Mouse (Mus musculus) hindbrain, postnatal 0 days (tissue): ENCODE results near the gene Gpr158. TPM values are rescaled to one million over a fixed set of nuclear protein-coding genes. Genes with fewer than 3 reads are reported as not detected.
"Not testable (repeated sequence)": the region's sequence is repeated elsewhere in the genome, so short reads cannot be mapped to it uniquely, and the experiment has no call there.

Source experiments
- ATAC-seq: fragments of 200-750 bp; cut with Nextera tagmentation; 2 replicates; pipeline ENCODE4 v1.8.0; 2017; ENCODE audit warnings: mild to moderate bottlenecking, moderate TSS enrichment, moderate library complexity
- DNase-seq: peaks from one replicate; pipeline ENCODE4 v3.0.0-alpha.2; 2015; ENCODE audit warnings: low spot score
- H3K27ac ChIP-seq: fragments of 300-500 bp; sonication (generic); 2 replicates; pipeline ENCODE4 v1.5.1; 2014; ENCODE audit warnings: mild to moderate bottlenecking
- H3K27me3 ChIP-seq: fragments of 300-500 bp; sonication (generic); 2 replicates; pipeline ENCODE4 v1.6.1; 2014; ENCODE audit warnings: low read length, mixed read lengths; ENCODE audit not compliant: insufficient read depth
- H3K36me3 ChIP-seq: fragments of 300-500 bp; sonication (generic); 2 replicates; pipeline ENCODE4 v1.6.1; 2014; ENCODE audit warnings: low read length, mixed read lengths; ENCODE audit not compliant: insufficient read depth
- H3K4me1 ChIP-seq: fragments of 300-500 bp; sonication (generic); 2 replicates; pipeline ENCODE4 v1.6.1; 2014; ENCODE audit warnings: antibody characterized with exemption, low read length, mixed read lengths; ENCODE audit not compliant: insufficient read depth
- H3K4me2 ChIP-seq: fragments of 300-500 bp; sonication (generic); 2 replicates; pipeline ENCODE4 v1.6.1; 2014; ENCODE audit warnings: low read depth, mild to moderate bottlenecking, low read length, moderate library complexity, mixed read lengths
- H3K4me3 ChIP-seq: fragments of 300-500 bp; sonication (generic); 2 replicates; pipeline ENCODE4 v1.5.1; 2014; ENCODE audit warnings: low read length
- H3K9ac ChIP-seq: fragments of 300-500 bp; sonication (generic); replicated peaks from 2 replicates; pipeline ENCODE4 v1.6.1; 2014; ENCODE audit warnings: mild to moderate bottlenecking, low read length, moderate library complexity, mixed read lengths
- H3K9me3 ChIP-seq: fragments of 300-500 bp; sonication (generic); 2 replicates; pipeline ENCODE4 v1.6.1; 2016; ENCODE audit warnings: low read length, mixed read lengths
- CTCF ChIP-seq: IDR thresholded peaks from 2 replicates; pipeline ENCODE4 v1.5.1; 2016; ENCODE audit warnings: antibody characterized with exemption, control low read depth, low read depth
- WGBS: fragments of 180-500 bp; shearing (Covaris S2); extraction: QIAGEN DNeasy Blood & Tissue Kit; methylation state at CpG from one replicate; pipeline ENCODE4 v1.1.7; 2014; 5-methylcytosine and 5-hydroxymethylcytosine counted together
- polyA plus RNA-seq: library from polyadenylated mRNA; unstranded; fragments of >200 nt; fragmentation: Nextera tagmentation; extraction: Ambion mirVana; gene quantifications from 2 replicates; pipeline ENCODE4 v1.2.1, GENCODE M21; 2015
- total RNA-seq: library from RNA; depleted of rRNA; stranded (reverse); fragments of >200 nt; gene quantifications from 2 replicates; pipeline ENCODE4 v1.2.3, GENCODE M21; 2014

Gene Gpr158
- total and polyA plus RNA-seq, 2 experiments from 2014 or later = 3.6 to 22.0 TPM

GRCm38 (mm10) chr2:21431182-21431581 lies 63.8 kb downstream of the Gpr158 start:
- H3K4me3 ChIP-seq = no peak overlapping the region
- DNase-seq = no peak
- H3K27me3 ChIP-seq = no peaks in the 10 kb centered on the region
- no peak overlapping the region for H3K9ac ChIP-seq
- TF ChIP-seq CTCF = no peak
- WGBS = 47% methylated on average over 6 of the region's 6 CpGs
- ATAC-seq = peak; percentile 59
- H3K36me3 ChIP-seq = no peaks in the 10 kb centered on the region
- H3K27ac ChIP-seq = no peak overlapping the region
- no peaks in the 10 kb centered on the region for H3K4me1 ChIP-seq
- H3K4me2 ChIP-seq = no peak overlapping the region
- no peaks in the 10 kb centered on the region for H3K9me3 ChIP-seq

GRCm38 (mm10) chr2:21439626-21440025 lies 72.3 kb downstream of the Gpr158 start:
- H3K4me2 ChIP-seq = no peak overlapping the region
- ATAC-seq (no peak), DNase-seq (no peak)
- no peak overlapping the region for H3K4me3 ChIP-seq
- no peaks in the 10 kb centered on the region for H3K9me3 ChIP-seq
- no peak for TF ChIP-seq CTCF
- no peaks in the 10 kb centered on the region for H3K4me1 ChIP-seq
- 82% methylated on average over 3 of the region's 3 CpGs for WGBS
- H3K27ac ChIP-seq = no peak overlapping the region
- no peaks in the 10 kb centered on the region for H3K27me3 ChIP-seq
- H3K36me3 ChIP-seq = no peaks in the 10 kb centered on the region
- H3K9ac ChIP-seq = no peak overlapping the region

- WGBS = 88% methylated on average over 4 of the region's 4 CpGs
- not testable (repeated sequence) for H3K36me3 ChIP-seq, H3K27me3 ChIP-seq, H3K4me3 ChIP-seq, H3K4me1 ChIP-seq, H3K27ac ChIP-seq, ATAC-seq, H3K9me3 ChIP-seq, H3K4me2 ChIP-seq, DNase-seq, H3K9ac ChIP-seq
These were observed 93.3 kb downstream of the Gpr158 start for GRCm38 (mm10) chr2:21460606-21461005.

- DNase-seq (no peak), ATAC-seq (no peak)
- WGBS = 88% methylated on average over 2 of the region's 2 CpGs
- Histone ChIP-seq H3K9me3 (no peaks in the 10 kb centered on the region), H3K4me3 (no peak overlapping the region), H3K4me2 (no peak overlapping the region), H3K36me3 (no peaks in the 10 kb centered on the region), H3K27me3 (no peaks in the 10 kb centered on the region), H3K27ac (no peak overlapping the region), H3K9ac (no peak overlapping the region), H3K4me1 (no peaks in the 10 kb centered on the region)
- TF ChIP-seq CTCF = no peak
These were observed 107.6 kb downstream of the Gpr158 start for GRCm38 (mm10) chr2:21474957-21475356.

- Histone ChIP-seq H3K36me3 (no peaks in the 10 kb centered on the region), H3K27me3 (no peaks in the 10 kb centered on the region), H3K9ac (no peak overlapping the region), H3K27ac (no peak overlapping the region), H3K4me3 (no peak overlapping the region), H3K9me3 (no peaks in the 10 kb centered on the region), H3K4me2 (no peak overlapping the region), H3K4me1 (no peaks in the 10 kb centered on the region)
- 84% methylated on average over 3 of the region's 3 CpGs for WGBS
- no peak for DNase-seq
- no peak for TF ChIP-seq CTCF
- ATAC-seq = no peak
These were observed 129.5 kb downstream of the Gpr158 start for GRCm38 (mm10) chr2:21496881-21497280.

- no peak overlapping the region for H3K4me2 ChIP-seq
- TF ChIP-seq CTCF = no peak
- WGBS = 47% methylated on average over 1 of the region's 1 CpGs
- no peak for ATAC-seq
- no peak overlapping the region for H3K9ac ChIP-seq
- H3K9me3 ChIP-seq = no peaks in the 10 kb centered on the region
- no peak overlapping the region for H3K4me3 ChIP-seq
- no peaks in the 10 kb centered on the region for H3K27me3 ChIP-seq
- H3K36me3 ChIP-seq = no peaks in the 10 kb centered on the region
- peak; percentile 3 for DNase-seq
- H3K27ac ChIP-seq = no peak overlapping the region
- H3K4me1 ChIP-seq = no peaks in the 10 kb centered on the region
These were observed 130.6 kb downstream of the Gpr158 start for GRCm38 (mm10) chr2:21497965-21498364.

- no peaks in the 10 kb centered on the region for H3K4me1 ChIP-seq
- H3K36me3 ChIP-seq = no peaks in the 10 kb centered on the region
- no peak overlapping the region for H3K4me2 ChIP-seq
- no peaks in the 10 kb centered on the region for H3K27me3 ChIP-seq
- no peak for DNase-seq
- H3K27ac ChIP-seq = no peak overlapping the region
- H3K9me3 ChIP-seq = no peaks in the 10 kb centered on the region
- TF ChIP-seq CTCF = no peak
- WGBS = 81% methylated on average over 2 of the region's 2 CpGs
- no peak overlapping the region for H3K4me3 ChIP-seq
- H3K9ac ChIP-seq = no peak overlapping the region
- ATAC-seq = no peak
These were observed 132.1 kb downstream of the Gpr158 start for GRCm38 (mm10) chr2:21499399-21499798.

- Histone ChIP-seq H3K27ac (no peak overlapping the region), H3K27me3 (no peaks in the 10 kb centered on the region), H3K4me1 (no peaks in the 10 kb centered on the region), H3K4me3 (no peak overlapping the region), H3K9ac (no peak overlapping the region), H3K4me2 (no peak overlapping the region), H3K9me3 (no peaks in the 10 kb centered on the region), H3K36me3 (no peaks in the 10 kb centered on the region)
- no peak for ATAC-seq
- TF ChIP-seq CTCF = no peak
- 68% methylated on average over 1 of the region's 1 CpGs for WGBS
- DNase-seq = no peak
These were observed 140.1 kb downstream of the Gpr158 start for GRCm38 (mm10) chr2:21507449-21507848.
